Mouse (Mus musculus) intestine, embryonic 16.5 days (tissue): ENCODE data around the gene Ppp4r3a. TPM values are rescaled to one million over a fixed set of nuclear protein-coding genes. Genes with fewer than 3 reads are reported as not detected.

Experiments
- ATAC-seq: fragments of 200-750 bp; cut with Nextera tagmentation; 2 replicates; pipeline ENCODE4 v1.8.0; 2017; ENCODE audit warnings: moderate TSS enrichment, moderate library complexity
- H3K27ac ChIP-seq: fragments of 300-500 bp; sonication (generic); 2 replicates; pipeline ENCODE4 v1.5.1; 2014; ENCODE audit warnings: mild to moderate bottlenecking, low read length
- H3K27me3 ChIP-seq: fragments of 300-500 bp; sonication (generic); replicated peaks from 2 replicates; pipeline ENCODE4 v1.6.1; 2014; ENCODE audit warnings: low read length, control low read depth, mixed read lengths; ENCODE audit not compliant: control insufficient read depth, insufficient read depth
- H3K36me3 ChIP-seq: fragments of 300-500 bp; sonication (generic); 2 replicates; pipeline ENCODE4 v1.6.1; 2014; ENCODE audit warnings: low read length, control low read depth; ENCODE audit not compliant: control insufficient read depth, insufficient read depth
- H3K4me1 ChIP-seq: fragments of 300-500 bp; sonication (generic); 2 replicates; pipeline ENCODE4 v1.6.1; 2014; ENCODE audit warnings: low read length, control low read depth, mixed read lengths; ENCODE audit not compliant: control insufficient read depth, insufficient read depth
- H3K4me2 ChIP-seq: fragments of 300-500 bp; sonication (generic); 2 replicates; pipeline ENCODE4 v1.6.1; 2014; ENCODE audit warnings: low read depth, low read length, control low read depth
- H3K4me3 ChIP-seq: fragments of 300-500 bp; sonication (generic); 2 replicates; pipeline ENCODE4 v1.5.1; 2014; ENCODE audit warnings: mild to moderate bottlenecking, low read length
- H3K9ac ChIP-seq: fragments of 300-500 bp; sonication (generic); 2 replicates; pipeline ENCODE4 v1.6.1; 2014; ENCODE audit warnings: low read depth, low read length
- H3K9me3 ChIP-seq: fragments of 300-500 bp; sonication (generic); 2 replicates; pipeline ENCODE4 v1.6.1; 2016; ENCODE audit warnings: low read length, control low read depth; ENCODE audit not compliant: control insufficient read depth
- WGBS: fragments of 180-500 bp; shearing (Covaris S2); extraction: QIAGEN DNeasy Blood & Tissue Kit; methylation state at CpG from one replicate; pipeline ENCODE4 v1.1.7; 2014; 5-methylcytosine and 5-hydroxymethylcytosine counted together
- polyA plus RNA-seq: library from polyadenylated mRNA; unstranded; fragments of >200 nt; fragmentation: Nextera tagmentation; extraction: Ambion mirVana; gene quantifications from 2 replicates; pipeline ENCODE4 v1.2.1, GENCODE M21; 2015

The Ppp4r3a gene
- polyA plus RNA-seq, 1 experiment from 2014 or later = 21.9 TPM

- Histone ChIP-seq H3K27me3 (no peaks in the 10 kb centered on the region), H3K4me3 (no peak overlapping the region; the same call in 1 of the 2 replicates), H3K4me2 (peak overlapping the region; percentile 87), H3K9me3 (no peaks in the 10 kb centered on the region), H3K4me1 (peaks cover 11% of the 10 kb centered on the region), H3K9ac (peak overlapping the region; percentile 53), H3K36me3 (no peaks in the 10 kb centered on the region), H3K27ac (peak overlapping the region; percentile 87)
- ATAC-seq = no peak
- WGBS = 63% methylated on average over 8 of the region's 8 CpGs
Measured at GRCm38 (mm10) chr12:101024824-101025223, 58.7 kb downstream of the Ppp4r3a start.

- Histone ChIP-seq H3K36me3 (no peaks in the 10 kb centered on the region), H3K4me3 (no peak overlapping the region), H3K4me2 (no peak overlapping the region), H3K27ac (no peak overlapping the region), H3K27me3 (no peaks in the 10 kb centered on the region), H3K9ac (no peak overlapping the region), H3K4me1 (peaks cover 24% of the 10 kb centered on the region), H3K9me3 (no peaks in the 10 kb centered on the region)
- 68% methylated on average over 11 of the region's 11 CpGs for WGBS
- ATAC-seq = no peak
Measured at GRCm38 (mm10) chr12:101023143-101023542, 60.4 kb downstream of the Ppp4r3a start.

- Histone ChIP-seq H3K4me1 (peaks cover 32% of the 10 kb centered on the region), H3K9ac (no peak overlapping the region), H3K27ac (no peak overlapping the region), H3K4me3 (no peak overlapping the region), H3K36me3 (no peaks in the 10 kb centered on the region), H3K4me2 (no peak overlapping the region), H3K9me3 (no peaks in the 10 kb centered on the region), H3K27me3 (no peaks in the 10 kb centered on the region)
- no peak for ATAC-seq
- 94% methylated on average over 8 of the region's 8 CpGs for WGBS
Measured at GRCm38 (mm10) chr12:101022353-101022752, 61.1 kb downstream of the Ppp4r3a start.

GRCm38 (mm10) chr12:101021484-101022226, 61.8 kb downstream of the Ppp4r3a start:
- Histone ChIP-seq H3K4me1 (peaks cover 36% of the 10 kb centered on the region), H3K27me3 (no peaks in the 10 kb centered on the region), H3K9me3 (no peaks in the 10 kb centered on the region), H3K4me2 (no peak overlapping the region), H3K36me3 (no peaks in the 10 kb centered on the region), H3K27ac (no peak overlapping the region), H3K4me3 (no peak overlapping the region), H3K9ac (no peak overlapping the region)
- 76% methylated on average over 9 of the region's 9 CpGs for WGBS
- ATAC-seq = no peak

GRCm38 (mm10) chr12:101020210-101021015, 63.1 kb downstream of the Ppp4r3a start:
- Histone ChIP-seq H3K4me3 (no peak overlapping the region), H3K9me3 (no peaks in the 10 kb centered on the region), H3K27ac (no peak overlapping the region), H3K4me2 (no peak overlapping the region), H3K36me3 (no peaks in the 10 kb centered on the region), H3K4me1 (peaks cover 48% of the 10 kb centered on the region), H3K27me3 (no peaks in the 10 kb centered on the region), H3K9ac (no peak overlapping the region)
- WGBS = 81% methylated on average over 15 of the region's 15 CpGs
- no peak for ATAC-seq

- Histone ChIP-seq H3K36me3 (no peaks in the 10 kb centered on the region), H3K4me2 (no peak overlapping the region), H3K4me3 (no peak overlapping the region), H3K9ac (no peak overlapping the region), H3K9me3 (no peaks in the 10 kb centered on the region), H3K27me3 (no peaks in the 10 kb centered on the region), H3K27ac (no peak overlapping the region; the same call in 1 of the 2 replicates), H3K4me1 (peaks cover 44% of the 10 kb centered on the region)
- WGBS = 81% methylated on average over 7 of the region's 7 CpGs
- ATAC-seq = no peak
Measured at GRCm38 (mm10) chr12:101019443-101019842, 64.1 kb downstream of the Ppp4r3a start.

GRCm38 (mm10) chr12:101019031-101019430, 64.5 kb downstream of the Ppp4r3a start:
- Histone ChIP-seq H3K27me3 (no peaks in the 10 kb centered on the region), H3K36me3 (no peaks in the 10 kb centered on the region), H3K4me2 (peak overlapping the region; percentile 39), H3K9ac (no peak overlapping the region), H3K9me3 (no peaks in the 10 kb centered on the region), H3K4me1 (peaks cover 48% of the 10 kb centered on the region), H3K4me3 (no peak overlapping the region), H3K27ac (peak overlapping the region; percentile 87)
- WGBS = 63% methylated on average over 5 of the region's 5 CpGs
- no peak for ATAC-seq

GRCm38 (mm10) chr12:101017971-101018371, 65.5 kb downstream of the Ppp4r3a start:
- Histone ChIP-seq H3K4me1 (peaks cover 53% of the 10 kb centered on the region), H3K4me3 (peak overlapping the region; percentile 17; the same call in 1 of the 2 replicates), H3K9ac (peak overlapping the region; percentile 46), H3K9me3 (no peaks in the 10 kb centered on the region), H3K27ac (peak overlapping the region; percentile 87), H3K4me2 (peak overlapping the region; percentile 39), H3K27me3 (no peaks in the 10 kb centered on the region), H3K36me3 (no peaks in the 10 kb centered on the region)
- WGBS = 8% methylated on average over 6 of the region's 6 CpGs
- peak; percentile 22 for ATAC-seq

- no peak for ATAC-seq
- Histone ChIP-seq H3K27ac (peak overlapping the region; percentile 83), H3K4me2 (no peak overlapping the region), H3K36me3 (no peaks in the 10 kb centered on the region), H3K9me3 (no peaks in the 10 kb centered on the region), H3K4me1 (peaks cover 62% of the 10 kb centered on the region), H3K4me3 (no peak overlapping the region), H3K27me3 (no peaks in the 10 kb centered on the region), H3K9ac (peak overlapping the region; percentile 6; the same call in 1 of the 2 replicates)
- 53% methylated on average over 5 of the region's 5 CpGs for WGBS
Measured at GRCm38 (mm10) chr12:101016412-101016928, 67.0 kb downstream of the Ppp4r3a start.
